Mouse (Mus musculus): Measurements from ENCODE around the gene Ddx58.

DNA sequence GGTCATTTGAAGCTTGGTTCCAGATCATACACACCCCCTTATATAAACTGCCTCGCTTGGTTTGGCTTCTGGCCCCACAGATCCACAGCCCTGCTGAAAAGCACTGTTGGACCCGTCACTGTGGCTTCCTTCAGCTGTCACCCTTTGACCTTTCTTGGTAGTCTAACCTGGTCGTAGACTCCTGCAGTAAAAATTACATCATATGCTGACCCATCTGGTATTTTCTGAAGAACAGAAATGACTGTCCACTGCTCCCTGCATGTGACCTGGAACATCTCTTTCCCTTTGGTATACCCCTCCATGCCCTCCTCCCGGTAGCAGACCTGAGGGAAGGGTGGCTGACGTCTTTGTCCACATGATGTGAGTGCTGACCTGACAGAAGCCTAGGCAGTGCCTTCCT, 55.2 kb downstream of the Ddx58 start:
- TF ChIP-seq CTCF (IDR thresholded peaks at IDR 0.05; ENCODE audit: borderline replicate concordance, extremely low read depth, insufficient read depth, insufficient read length) (no peak), POLR2A (IDR thresholded peaks at IDR 0.05; ENCODE audit: borderline replicate concordance, extremely low read depth, insufficient read depth, insufficient read length, poor library complexity, severe bottlenecking) (no peak)
